Mouse (Mus musculus) heart, postnatal 0 days (tissue): ENCODE data around the gene Otx2.

Experiments used
- CTCF ChIP-seq: IDR thresholded peaks from 2 replicates; pipeline ENCODE4 v1.5.1; 2016; ENCODE audit warnings: antibody characterized with exemption, control low read depth, low read depth
- EP300 ChIP-seq: IDR thresholded peaks from 2 replicates; pipeline ENCODE4 v1.6.1; 2016; ENCODE audit warnings: antibody characterized with exemption, low read depth

DNA sequence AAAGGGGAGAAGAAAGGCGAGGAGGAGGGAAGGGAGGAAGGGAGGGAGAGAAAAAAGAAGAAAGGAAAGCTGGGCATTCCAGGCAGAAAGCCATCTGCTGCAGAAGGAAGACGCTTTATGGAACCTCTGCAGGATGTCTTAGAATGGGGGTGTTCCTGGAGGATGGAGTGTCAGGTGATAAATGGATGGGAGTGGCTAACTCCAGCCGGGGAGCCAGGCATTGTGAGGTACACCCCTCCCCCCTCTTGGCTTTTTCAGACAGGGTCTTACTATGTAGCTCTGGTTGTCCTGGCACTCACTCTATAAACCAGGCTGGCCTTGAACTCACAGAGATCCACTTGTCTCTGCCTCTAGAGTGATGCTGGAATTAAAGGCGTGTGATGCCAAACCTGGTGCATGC is 49.1 kb upstream of the Otx2 start:
- TF ChIP-seq CTCF (no peak), EP300 (no peak)
